Mouse (Mus musculus): ENCODE data around the gene Sgcg. TPM values are rescaled to one million over a fixed set of nuclear protein-coding genes. Genes with fewer than 3 reads are reported as not detected.
A peak's percentile ranks its signal among the peaks of the same experiment; 100 is the strongest.

Sgcg gene
- total RNA-seq, 2 experiments from 2014 or later = not detected

GRCm38 (mm10) chr14:61237101-61237654 is 21.1 kb downstream of the Sgcg start:
- ATAC-seq (replicated peaks; ENCODE audit: low FRiP score, low TSS enrichment, poor library complexity, severe bottlenecking) = no peak

GRCm38 (mm10) chr14:61235846-61236474 is 22.3 kb downstream of the Sgcg start:
- ATAC-seq (replicated peaks; ENCODE audit: low FRiP score, low TSS enrichment, poor library complexity, severe bottlenecking) = no peak

- ATAC-seq (replicated peaks; ENCODE audit: low FRiP score, low TSS enrichment, poor library complexity, severe bottlenecking) = no peak
These were observed 26.2 kb downstream of the Sgcg start for GRCm38 (mm10) chr14:61232016-61232568.

GRCm38 (mm10) chr14:61230179-61230578 is 28.1 kb downstream of the Sgcg start:
- peak; percentile 47 for ATAC-seq (replicated peaks; ENCODE audit: low FRiP score, low TSS enrichment, poor library complexity, severe bottlenecking)

GRCm38 (mm10) chr14:61229763-61230162 is 28.5 kb downstream of the Sgcg start:
- ATAC-seq (replicated peaks; ENCODE audit: low FRiP score, low TSS enrichment, poor library complexity, severe bottlenecking) = peak; percentile 98

GRCm38 (mm10) chr14:61226151-61226550 is 32.1 kb downstream of the Sgcg start:
- no peak for ATAC-seq (replicated peaks; ENCODE audit: low FRiP score, low TSS enrichment, poor library complexity, severe bottlenecking)

GRCm38 (mm10) chr14:61224387-61225077 is 33.8 kb downstream of the Sgcg start:
- no peak for ATAC-seq (replicated peaks; ENCODE audit: low FRiP score, low TSS enrichment, poor library complexity, severe bottlenecking)

GRCm38 (mm10) chr14:61223740-61224139 is 34.5 kb downstream of the Sgcg start:
- ATAC-seq (replicated peaks; ENCODE audit: low FRiP score, low TSS enrichment, poor library complexity, severe bottlenecking) = no peak

- no peak for ATAC-seq (replicated peaks; ENCODE audit: low FRiP score, low TSS enrichment, poor library complexity, severe bottlenecking)
These were observed 35.8 kb downstream of the Sgcg start for GRCm38 (mm10) chr14:61222506-61222905.

- no peak for ATAC-seq (replicated peaks; ENCODE audit: low FRiP score, low TSS enrichment, poor library complexity, severe bottlenecking)
These were observed 37.1 kb downstream of the Sgcg start for GRCm38 (mm10) chr14:61221166-61221565.

- no peak for ATAC-seq (replicated peaks; ENCODE audit: low FRiP score, low TSS enrichment, poor library complexity, severe bottlenecking)
These were observed 46.5 kb downstream of the Sgcg start for GRCm38 (mm10) chr14:61211754-61212153.

GRCm38 (mm10) chr14:61210111-61210510 is 48.2 kb downstream of the Sgcg start:
- no peak for ATAC-seq (replicated peaks; ENCODE audit: low FRiP score, low TSS enrichment, poor library complexity, severe bottlenecking)

GRCm38 (mm10) chr14:61194416-61194815 is 63.9 kb downstream of the Sgcg start:
- ATAC-seq (replicated peaks; ENCODE audit: low FRiP score, low TSS enrichment, poor library complexity, severe bottlenecking) = no peak

- ATAC-seq (replicated peaks; ENCODE audit: low FRiP score, low TSS enrichment, poor library complexity, severe bottlenecking) = no peak
These were observed 66.0 kb downstream of the Sgcg start for GRCm38 (mm10) chr14:61192326-61192725.

- no peak for ATAC-seq (replicated peaks; ENCODE audit: low FRiP score, low TSS enrichment, poor library complexity, severe bottlenecking)
These were observed 66.4 kb downstream of the Sgcg start for GRCm38 (mm10) chr14:61191904-61192303.

- peak; percentile 69 for ATAC-seq (replicated peaks; ENCODE audit: low FRiP score, low TSS enrichment, poor library complexity, severe bottlenecking)
These were observed 85.1 kb downstream of the Sgcg start for GRCm38 (mm10) chr14:61173229-61173628.

GRCm38 (mm10) chr14:61172548-61173158 is 85.6 kb downstream of the Sgcg start:
- peak; percentile 97 for ATAC-seq (replicated peaks; ENCODE audit: low FRiP score, low TSS enrichment, poor library complexity, severe bottlenecking)

- ATAC-seq (replicated peaks; ENCODE audit: low FRiP score, low TSS enrichment, poor library complexity, severe bottlenecking) = no peak
These were observed 86.9 kb downstream of the Sgcg start for GRCm38 (mm10) chr14:61171261-61171970.
